Mouse (Mus musculus) kidney, adult 2 months (tissue): ENCODE measurements around the gene Nlgn2.

Experiments
- CTCF ChIP-seq: fragments of 200-500 bp; conservative IDR thresholded peaks from 2 replicates; pipeline ENCODE4 v1.5.1; 2011; ENCODE audit warnings: low read depth, mild to moderate bottlenecking, control low read depth, low read length, moderate library complexity, mixed read lengths; ENCODE audit not compliant: insufficient read depth, insufficient read length
- POLR2A ChIP-seq: fragments of 200-500 bp; IDR thresholded peaks from one replicate; pipeline ENCODE4 v1.6.1; 2011; ENCODE audit warnings: low read depth, low read length, control low read depth

DNA sequence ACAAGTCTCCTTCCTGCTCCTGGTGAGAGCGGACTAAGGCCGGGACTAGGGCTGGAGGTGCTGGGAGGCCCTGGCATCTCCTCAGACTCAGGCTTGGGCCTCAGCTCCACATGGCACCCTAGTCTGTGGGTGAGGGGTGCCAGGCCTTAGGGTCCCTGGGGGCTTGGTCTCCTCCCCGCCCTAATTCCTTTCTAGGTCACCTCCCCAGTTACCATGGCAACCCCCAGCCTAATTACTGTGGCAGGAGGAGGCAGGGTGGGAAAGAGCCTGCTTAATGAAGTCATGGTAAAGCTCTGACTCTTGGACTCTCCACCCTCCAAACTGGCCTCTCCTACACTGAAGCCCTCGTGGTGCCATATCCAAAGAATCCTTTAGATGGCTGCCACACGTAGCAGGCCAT lies 8.8 kb downstream of the Nlgn2 start:
- TF ChIP-seq CTCF = no peak
- TF ChIP-seq POLR2A = no peak
